Mouse (Mus musculus): Measurements from ENCODE around the gene Procr.

DNA sequence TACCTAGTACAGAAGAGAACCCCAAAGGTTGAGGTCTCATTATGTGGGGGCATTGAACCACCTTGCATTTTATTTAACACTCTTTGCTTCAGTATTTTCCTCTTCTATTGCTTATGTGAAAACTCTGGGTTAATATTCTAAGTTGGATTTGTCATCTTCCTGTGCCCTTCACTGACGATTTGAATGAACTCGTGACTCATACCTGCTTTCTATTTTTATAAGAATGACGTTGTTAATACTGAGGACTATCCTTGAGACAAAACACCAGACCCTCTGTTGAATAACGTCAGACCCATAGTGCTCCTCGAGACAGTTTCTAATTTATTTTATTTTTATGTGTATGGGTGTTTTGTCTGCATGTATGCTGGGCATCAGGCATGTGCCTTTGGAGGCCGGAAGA is 14.0 kb upstream of the Procr start:
- TF ChIP-seq GATA1 (IDR thresholded peaks at IDR 0.05; ENCODE audit: borderline replicate concordance, low read length) (no peak), FLI1 (IDR thresholded peaks at IDR 0.05; ENCODE audit: low read length) (no peak)

All from megakaryocyte, embryonic 14.5 days (primary cell).